Mouse (Mus musculus): Measurements from ENCODE around the gene Sass6. TPM values are rescaled to one million over a fixed set of nuclear protein-coding genes. Genes with fewer than 3 reads are reported as not detected.

Sass6 gene
- polyA plus RNA-seq, 2 experiments: 7.7 to 16.1 TPM

DNA sequence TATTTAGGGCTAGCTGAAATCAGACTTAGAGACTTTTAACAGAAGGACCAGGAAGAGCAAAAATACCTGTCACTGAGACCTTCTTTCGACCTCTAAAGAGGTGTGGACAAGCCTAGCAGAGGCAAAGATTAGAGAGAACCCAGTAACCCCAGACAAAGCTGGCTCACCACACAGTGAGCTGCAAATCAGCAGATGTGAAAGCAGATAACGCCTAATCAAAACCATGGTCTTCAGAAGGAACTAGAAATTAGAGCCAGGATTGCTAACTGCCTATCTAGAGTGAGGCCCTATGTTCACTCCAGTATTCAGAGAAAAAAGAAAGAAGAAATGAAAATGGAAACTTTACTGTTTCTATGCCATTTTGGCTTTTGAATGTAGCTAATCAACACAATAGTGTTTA is 47.6 kb downstream of the Sass6 start:
- H3K27ac ChIP-seq: no peak overlapping the region
- DNase-seq (ENCODE audit: low read depth in 3 of 3, low spot score in 3 of 3) (no peak), ATAC-seq (ENCODE audit: insufficient read depth) (0 out of 2 replicates have a peak, but pooled peaks have one; percentile 21)
- H3K36me3 ChIP-seq (replicated peaks; ENCODE audit: control insufficient read depth, insufficient read depth, low read depth): peaks cover 48% of the 10 kb centered on the region
- H3K4me2 ChIP-seq (ENCODE audit: low read depth): no peak overlapping the region
- H3K9ac ChIP-seq (replicated peaks): no peak overlapping the region
- H3K4me1 ChIP-seq (replicated peaks; ENCODE audit: control insufficient read depth in 2 of 2, insufficient read depth in 2 of 2, low read length in 1 of 2): no peaks in the 10 kb centered on the region; a peak in 1 of 4 replicates
- no peaks in the 10 kb centered on the region for H3K9me3 ChIP-seq (ENCODE audit: control insufficient read depth, low read length)
- 59% methylated on average over 2 of the region's 2 CpGs for WGBS (ENCODE audit: insufficient replicate concordance)
- H3K27me3 ChIP-seq (ENCODE audit: control insufficient read depth, insufficient read depth, low read length): no peaks in the 10 kb centered on the region
- TF ChIP-seq EP300 (IDR thresholded peaks at IDR 0.05; ENCODE audit: low read depth): no peak
- H3K4me3 ChIP-seq (ENCODE audit: insufficient read depth in 1 of 2, low read depth in 2 of 2, low read length in 2 of 2): no peak overlapping the region

DNA sequence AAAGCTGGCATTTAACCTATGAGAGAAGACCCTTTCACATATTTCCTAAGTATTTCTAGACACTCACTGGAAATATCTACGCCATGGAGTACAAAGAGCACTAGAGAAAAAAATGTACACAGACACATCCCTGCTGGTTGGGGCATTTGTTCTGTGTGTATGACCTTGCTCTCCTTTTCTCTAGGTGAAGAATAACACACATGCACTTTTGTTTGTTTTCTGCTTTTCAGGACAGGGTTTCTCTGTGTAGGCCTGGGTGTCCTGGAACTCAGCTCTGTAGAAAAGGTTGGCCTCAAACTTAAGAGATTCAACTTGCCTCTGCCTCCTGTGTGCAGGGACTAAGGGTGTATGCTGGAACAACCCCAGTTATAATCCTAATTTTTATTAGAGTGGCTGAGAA is 51.6 kb downstream of the Sass6 start:
- WGBS (ENCODE audit: insufficient replicate concordance): 78% methylated on average over 1 of the region's 1 CpGs
- TF ChIP-seq EP300 (IDR thresholded peaks at IDR 0.05; ENCODE audit: low read depth) (no peak), CTCF (IDR thresholded peaks at IDR 0.05; ENCODE audit: low read depth) (no peak)
- H3K36me3 ChIP-seq (replicated peaks; ENCODE audit: control insufficient read depth, insufficient read depth, low read depth): peaks cover 35% of the 10 kb centered on the region
- H3K27ac ChIP-seq: no peak overlapping the region
- peaks cover 0 to 3% of the 10 kb centered on the region in 2 experiments; a peak in 2 of 4 replicates for H3K4me1 ChIP-seq (replicated peaks; ENCODE audit: control insufficient read depth in 2 of 2, insufficient read depth in 2 of 2, low read length in 1 of 2)
- H3K9me3 ChIP-seq (ENCODE audit: control insufficient read depth, low read length): no peaks in the 10 kb centered on the region
- ATAC-seq (ENCODE audit: insufficient read depth): no peak
- DNase-seq (ENCODE audit: low read depth in 3 of 3, low spot score in 3 of 3): no peak
- no peak overlapping the region for H3K9ac ChIP-seq (replicated peaks)
- H3K4me3 ChIP-seq (ENCODE audit: insufficient read depth in 1 of 2, low read depth in 2 of 2, low read length in 2 of 2): no peak overlapping the region
- H3K27me3 ChIP-seq (ENCODE audit: control insufficient read depth, insufficient read depth, low read length): no peaks in the 10 kb centered on the region
- no peak overlapping the region for H3K4me2 ChIP-seq (ENCODE audit: low read depth)

DNA sequence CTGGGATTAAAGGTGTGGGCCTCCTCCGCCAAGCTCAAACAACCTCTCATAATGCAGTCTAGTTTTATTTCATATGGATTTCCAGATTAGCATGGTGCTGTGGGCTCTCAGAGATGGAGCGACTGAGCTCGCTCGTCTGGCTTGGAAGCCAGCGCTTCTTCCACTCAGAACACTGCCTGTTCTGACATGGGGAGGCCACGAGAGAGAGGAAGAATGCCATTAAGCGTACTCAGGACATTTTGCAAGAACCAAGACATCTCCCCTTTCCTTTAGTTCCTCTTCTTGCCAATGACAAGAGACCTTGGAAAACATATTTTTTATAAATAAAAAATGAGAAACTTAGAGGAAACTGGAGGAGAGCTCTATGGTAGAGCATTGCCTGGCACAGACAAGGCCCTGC is 54.0 kb downstream of the Sass6 start:
- ATAC-seq (ENCODE audit: insufficient read depth): no peak
- H3K9ac ChIP-seq (replicated peaks): no peak overlapping the region
- H3K9me3 ChIP-seq (ENCODE audit: control insufficient read depth, low read length): no peaks in the 10 kb centered on the region
- WGBS (ENCODE audit: insufficient replicate concordance): 81% methylated on average over 7 of the region's 7 CpGs
- no peak overlapping the region for H3K4me2 ChIP-seq (ENCODE audit: low read depth)
- H3K4me1 ChIP-seq (replicated peaks; ENCODE audit: control insufficient read depth in 2 of 2, insufficient read depth in 2 of 2, low read length in 1 of 2): peaks cover 3 to 12% of the 10 kb centered on the region in 2 experiments
- H3K27ac ChIP-seq: no peak overlapping the region
- no peaks in the 10 kb centered on the region for H3K27me3 ChIP-seq (ENCODE audit: control insufficient read depth, insufficient read depth, low read length)
- TF ChIP-seq CTCF (IDR thresholded peaks at IDR 0.05; ENCODE audit: low read depth): no peak
- TF ChIP-seq EP300 (IDR thresholded peaks at IDR 0.05; ENCODE audit: low read depth): no peak
- no peak overlapping the region for H3K4me3 ChIP-seq (ENCODE audit: insufficient read depth in 1 of 2, low read depth in 2 of 2, low read length in 2 of 2)
- no peak for DNase-seq (ENCODE audit: low read depth in 3 of 3, low spot score in 3 of 3)
- H3K36me3 ChIP-seq (replicated peaks; ENCODE audit: control insufficient read depth, insufficient read depth, low read depth): peaks cover 22% of the 10 kb centered on the region

DNA sequence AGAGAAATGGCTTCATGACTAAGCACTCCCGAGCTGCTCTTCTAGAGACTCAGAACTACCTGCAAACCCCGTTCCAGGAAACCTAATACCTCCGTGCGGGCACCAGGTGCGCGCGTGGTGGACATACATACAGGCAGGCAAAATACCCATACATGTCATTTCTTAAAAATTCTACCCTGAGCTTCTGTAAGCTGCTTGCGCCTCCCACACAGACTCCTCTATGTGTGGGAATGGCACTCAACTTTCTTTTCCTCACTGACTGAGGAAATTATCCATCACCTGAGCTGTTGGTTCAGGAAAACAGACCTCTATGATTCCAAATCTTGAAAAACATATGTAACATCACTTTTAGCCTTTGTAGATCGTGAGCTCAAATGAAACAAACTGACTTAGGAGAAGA is 55.9 kb downstream of the Sass6 start:
- no peak overlapping the region for H3K4me2 ChIP-seq (ENCODE audit: low read depth)
- WGBS (ENCODE audit: insufficient replicate concordance): 91% methylated on average over 9 of the region's 9 CpGs
- no peak for ATAC-seq (ENCODE audit: insufficient read depth)
- H3K4me3 ChIP-seq (ENCODE audit: insufficient read depth in 1 of 2, low read depth in 2 of 2, low read length in 2 of 2): no peak overlapping the region
- peaks cover 5 to 14% of the 10 kb centered on the region in 2 experiments for H3K4me1 ChIP-seq (replicated peaks; ENCODE audit: control insufficient read depth in 2 of 2, insufficient read depth in 2 of 2, low read length in 1 of 2)
- H3K36me3 ChIP-seq (replicated peaks; ENCODE audit: control insufficient read depth, insufficient read depth, low read depth): peaks cover 13% of the 10 kb centered on the region
- no peaks in the 10 kb centered on the region for H3K27me3 ChIP-seq (ENCODE audit: control insufficient read depth, insufficient read depth, low read length)
- H3K9me3 ChIP-seq (ENCODE audit: control insufficient read depth, low read length): no peaks in the 10 kb centered on the region
- no peak for TF ChIP-seq CTCF (IDR thresholded peaks at IDR 0.05; ENCODE audit: low read depth)
- TF ChIP-seq EP300 (IDR thresholded peaks at IDR 0.05; ENCODE audit: low read depth): no peak
- no peak for DNase-seq (ENCODE audit: low read depth in 3 of 3, low spot score in 3 of 3)
- H3K27ac ChIP-seq: no peak overlapping the region
- H3K9ac ChIP-seq (replicated peaks): no peak overlapping the region

DNA sequence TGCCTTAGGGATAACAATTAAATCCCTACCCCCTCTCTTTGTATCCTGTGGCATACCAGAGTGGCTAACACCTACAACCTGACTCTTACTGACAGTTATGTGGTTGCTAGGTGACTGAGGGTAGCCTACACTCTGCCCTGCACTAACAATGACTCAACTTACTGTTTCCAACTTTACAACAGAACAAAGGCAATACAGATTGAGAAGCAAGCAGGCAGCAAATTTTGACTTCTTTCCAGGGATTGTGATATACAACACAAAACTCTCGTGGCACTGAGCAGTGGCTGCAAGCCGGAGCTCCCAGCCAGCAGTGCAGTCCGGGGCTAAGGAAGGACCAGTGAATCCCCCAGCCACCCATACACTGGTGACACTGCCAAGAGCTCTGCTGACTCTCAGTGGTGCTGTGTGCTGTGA is 57.3 kb downstream of the Sass6 start:
- Histone ChIP-seq H3K27me3 (ENCODE audit: control insufficient read depth, insufficient read depth, low read length) (no peaks in the 10 kb centered on the region), H3K4me3 (ENCODE audit: insufficient read depth in 1 of 2, low read depth in 2 of 2, low read length in 2 of 2) (no peak overlapping the region), H3K27ac (no peak overlapping the region), H3K36me3 (replicated peaks; ENCODE audit: control insufficient read depth, insufficient read depth, low read depth) (peaks cover 6% of the 10 kb centered on the region), H3K4me2 (ENCODE audit: low read depth) (no peak overlapping the region), H3K9me3 (ENCODE audit: control insufficient read depth, low read length) (no peaks in the 10 kb centered on the region), H3K4me1 (replicated peaks; ENCODE audit: control insufficient read depth in 2 of 2, insufficient read depth in 2 of 2, low read length in 1 of 2) (peaks cover 5 to 14% of the 10 kb centered on the region in 2 experiments), H3K9ac (replicated peaks) (no peak overlapping the region)
- 70% methylated on average over 3 of the region's 3 CpGs for WGBS (ENCODE audit: insufficient replicate concordance)
- DNase-seq (ENCODE audit: low read depth in 3 of 3, low spot score in 3 of 3) (no peak), ATAC-seq (ENCODE audit: insufficient read depth) (no peak)
- no peak for TF ChIP-seq CTCF (IDR thresholded peaks at IDR 0.05; ENCODE audit: low read depth)
- TF ChIP-seq EP300 (IDR thresholded peaks at IDR 0.05; ENCODE audit: low read depth): no peak
